Mouse (Mus musculus): ENCODE results near the gene Pigq. TPM values are rescaled to one million over a fixed set of nuclear protein-coding genes. Genes with fewer than 3 reads are reported as not detected.
A peak's percentile ranks its signal among the peaks of the same experiment; 100 is the strongest.

The Pigq gene
- polyA plus RNA-seq, 1 experiment from 2014 or later, result 139 TPM

GRCm38 (mm10) chr17:25880196-25880910 lies 64.4 kb downstream of the Pigq start, which contains the start of gene Wfikkn1:
TSS of gene Wfikkn1 (minus strand) at chr17:25880858.
- Histone ChIP-seq H3K4me1 (replicated peaks; ENCODE audit: control insufficient read depth, insufficient read depth, low read length) (peaks cover 44% of the 10 kb centered on the region), H3K9me3 (ENCODE audit: control insufficient read depth, low read length) (no peaks in the 10 kb centered on the region)
- no peak; the same call in 1 of the 2 replicates for ATAC-seq (replicated peaks; ENCODE audit: low FRiP score)

GRCm38 (mm10) chr17:25879750-25880149 lies 65.0 kb downstream of the Pigq start:
- Histone ChIP-seq H3K27me3 (replicated peaks; ENCODE audit: control insufficient read depth, insufficient read depth, low read length) (no peaks in the 10 kb centered on the region), H3K9ac (ENCODE audit: low read depth, low read length) (no peak overlapping the region), H3K4me3 (ENCODE audit: low read depth, low read length) (no peak overlapping the region), H3K4me2 (peak overlapping the region; percentile 19; the same call in 1 of the 2 replicates), H3K4me1 (replicated peaks; ENCODE audit: control insufficient read depth, insufficient read depth, low read length) (peaks cover 44% of the 10 kb centered on the region), H3K9me3 (ENCODE audit: control insufficient read depth, low read length) (no peaks in the 10 kb centered on the region), H3K36me3 (ENCODE audit: control insufficient read depth, insufficient read depth, low read length) (peaks cover 17% of the 10 kb centered on the region), H3K27ac (ENCODE audit: low read depth, low read length) (peak overlapping the region; percentile 54; the same call in 1 of the 2 replicates)
- WGBS, result 83% methylated on average over 8 of the region's 8 CpGs
- ATAC-seq (replicated peaks; ENCODE audit: low FRiP score) (no peak), DNase-seq (ENCODE audit: low spot score) (no peak)

More at GRCm38 (mm10) chr17:25880196-25880910, 64.4 kb downstream of the Pigq start, which contains the start of gene Wfikkn1:
- Histone ChIP-seq H3K4me3 (ENCODE audit: low read depth, low read length) (no peak within 1 kb of the TSS), H3K27me3 (replicated peaks; ENCODE audit: control insufficient read depth, insufficient read depth, low read length) (no peaks in the 10 kb centered on the region), H3K27ac (ENCODE audit: low read depth, low read length) (peak within 1 kb of the TSS; percentile 62), H3K4me2 (peak within 1 kb of the TSS; percentile 19; the same call in 1 of the 2 replicates), H3K9ac (ENCODE audit: low read depth, low read length) (no peak within 1 kb of the TSS), H3K36me3 (ENCODE audit: control insufficient read depth, insufficient read depth, low read length) (peaks cover 17% of the 10 kb centered on the region)
- 63% methylated on average over 5 of the region's 5 CpGs for WGBS
- DNase-seq (ENCODE audit: low spot score), result no peak

- 69% methylated on average over 4 of the region's 4 CpGs for WGBS
- ATAC-seq (replicated peaks; ENCODE audit: low FRiP score) (no peak), DNase-seq (ENCODE audit: low spot score) (no peak)
- no peaks in the 10 kb centered on the region for H3K27me3 ChIP-seq (replicated peaks; ENCODE audit: control insufficient read depth, insufficient read depth, low read length)
- no peak overlapping the region for H3K4me3 ChIP-seq (ENCODE audit: low read depth, low read length)
- H3K9me3 ChIP-seq (ENCODE audit: control insufficient read depth, low read length), result no peaks in the 10 kb centered on the region
- H3K9ac ChIP-seq (ENCODE audit: low read depth, low read length), result no peak overlapping the region
- peaks cover 45% of the 10 kb centered on the region for H3K4me1 ChIP-seq (replicated peaks; ENCODE audit: control insufficient read depth, insufficient read depth, low read length)
- H3K4me2 ChIP-seq, result no peak overlapping the region
- H3K27ac ChIP-seq (ENCODE audit: low read depth, low read length), result peak overlapping the region; percentile 54; the same call in 1 of the 2 replicates
- peaks cover 13% of the 10 kb centered on the region for H3K36me3 ChIP-seq (ENCODE audit: control insufficient read depth, insufficient read depth, low read length)
Measured at GRCm38 (mm10) chr17:25879261-25879660, 65.5 kb downstream of the Pigq start.

GRCm38 (mm10) chr17:25878611-25879180 lies 66.0 kb downstream of the Pigq start:
- Histone ChIP-seq H3K4me3 (ENCODE audit: low read depth, low read length) (no peak overlapping the region), H3K4me1 (replicated peaks; ENCODE audit: control insufficient read depth, insufficient read depth, low read length) (peaks cover 50% of the 10 kb centered on the region), H3K9ac (ENCODE audit: low read depth, low read length) (no peak overlapping the region), H3K9me3 (ENCODE audit: control insufficient read depth, low read length) (no peaks in the 10 kb centered on the region), H3K27me3 (replicated peaks; ENCODE audit: control insufficient read depth, insufficient read depth, low read length) (no peaks in the 10 kb centered on the region), H3K36me3 (ENCODE audit: control insufficient read depth, insufficient read depth, low read length) (peaks cover 9% of the 10 kb centered on the region), H3K27ac (ENCODE audit: low read depth, low read length) (no peak overlapping the region), H3K4me2 (no peak overlapping the region)
- 90% methylated on average over 19 of the region's 19 CpGs for WGBS
- DNase-seq (ENCODE audit: low spot score), result no peak
- no peak for ATAC-seq (replicated peaks; ENCODE audit: low FRiP score)

- Histone ChIP-seq H3K4me3 (ENCODE audit: low read depth, low read length) (no peak overlapping the region), H3K9me3 (ENCODE audit: control insufficient read depth, low read length) (no peaks in the 10 kb centered on the region), H3K36me3 (ENCODE audit: control insufficient read depth, insufficient read depth, low read length) (peaks cover 3% of the 10 kb centered on the region; the same call in 1 of the 2 replicates), H3K27me3 (replicated peaks; ENCODE audit: control insufficient read depth, insufficient read depth, low read length) (no peaks in the 10 kb centered on the region), H3K9ac (ENCODE audit: low read depth, low read length) (no peak overlapping the region), H3K27ac (ENCODE audit: low read depth, low read length) (no peak overlapping the region), H3K4me2 (no peak overlapping the region), H3K4me1 (replicated peaks; ENCODE audit: control insufficient read depth, insufficient read depth, low read length) (peaks cover 50% of the 10 kb centered on the region)
- 95% methylated on average over 32 of the region's 32 CpGs for WGBS
- no peak for DNase-seq (ENCODE audit: low spot score)
- no peak for ATAC-seq (replicated peaks; ENCODE audit: low FRiP score)
Measured at GRCm38 (mm10) chr17:25877741-25878610, 66.8 kb downstream of the Pigq start.

- no peak overlapping the region for H3K27ac ChIP-seq (ENCODE audit: low read depth, low read length)
- H3K36me3 ChIP-seq (ENCODE audit: control insufficient read depth, insufficient read depth, low read length), result peaks cover 3% of the 10 kb centered on the region; the same call in 1 of the 2 replicates
- no peaks in the 10 kb centered on the region for H3K9me3 ChIP-seq (ENCODE audit: control insufficient read depth, low read length)
- peaks cover 45% of the 10 kb centered on the region for H3K4me1 ChIP-seq (replicated peaks; ENCODE audit: control insufficient read depth, insufficient read depth, low read length)
- H3K4me3 ChIP-seq (ENCODE audit: low read depth, low read length), result no peak overlapping the region; the same call in 1 of the 2 replicates
- DNase-seq (ENCODE audit: low spot score) (no peak), ATAC-seq (replicated peaks; ENCODE audit: low FRiP score) (no peak)
- H3K9ac ChIP-seq (ENCODE audit: low read depth, low read length), result no peak overlapping the region
- WGBS, result 78% methylated on average over 3 of the region's 3 CpGs
- peak overlapping the region; percentile 88; the same call in 1 of the 2 replicates for H3K4me2 ChIP-seq
- no peaks in the 10 kb centered on the region for H3K27me3 ChIP-seq (replicated peaks; ENCODE audit: control insufficient read depth, insufficient read depth, low read length)
Measured at GRCm38 (mm10) chr17:25877025-25877424, 67.7 kb downstream of the Pigq start.

Other genes starting within 250 kb of the Pigq start
- gene Gng13, start 227.8 kb downstream of the Pigq start, polyA plus RNA-seq (2014; fragmentation: Nextera tagmentation; extraction: Ambion mirVana), result 0.42 and 1.3 TPM in 2 replicates
- 32.0 and 35.6 TPM in 2 replicates for gene Chtf18, start 217.5 kb downstream of the Pigq start, polyA plus RNA-seq (2014; fragmentation: Nextera tagmentation; extraction: Ambion mirVana)
- 16.6 and 17.5 TPM in 2 replicates for gene Rpusd1, start 217.3 kb downstream of the Pigq start, polyA plus RNA-seq (2014; fragmentation: Nextera tagmentation; extraction: Ambion mirVana)
- not detected in 2 replicates for gene Mslnl, start 208.9 kb downstream of the Pigq start, polyA plus RNA-seq (2014; fragmentation: Nextera tagmentation; extraction: Ambion mirVana)
- 0.29 and 0.55 TPM in 2 replicates for gene Msln, start 190.6 kb downstream of the Pigq start, polyA plus RNA-seq (2014; fragmentation: Nextera tagmentation; extraction: Ambion mirVana)
- gene Narfl, start 171.2 kb downstream of the Pigq start, polyA plus RNA-seq (2014; fragmentation: Nextera tagmentation; extraction: Ambion mirVana), result 28.4 and 29.9 TPM in 2 replicates
- gene Haghl, start 159.3 kb downstream of the Pigq start, polyA plus RNA-seq (2014; fragmentation: Nextera tagmentation; extraction: Ambion mirVana), result 22.7 and 25.0 TPM in 2 replicates
- gene Ccdc78, start 158.4 kb downstream of the Pigq start, polyA plus RNA-seq (2014; fragmentation: Nextera tagmentation; extraction: Ambion mirVana), result 0.25 and 0.33 TPM in 2 replicates
- 83.7 and 83.8 TPM in 2 replicates for gene Fam173a, start 152.0 kb downstream of the Pigq start, polyA plus RNA-seq (2014; fragmentation: Nextera tagmentation; extraction: Ambion mirVana)
- gene AC134908.4, start 149.3 kb downstream of the Pigq start, polyA plus RNA-seq (2014; fragmentation: Nextera tagmentation; extraction: Ambion mirVana), result not detected in 2 replicates
- 7.6 and 10.8 TPM in 2 replicates for gene Metrn, start 147.8 kb downstream of the Pigq start, polyA plus RNA-seq (2014; fragmentation: Nextera tagmentation; extraction: Ambion mirVana)
- gene Fbxl16, start 135.9 kb downstream of the Pigq start, polyA plus RNA-seq (2014; fragmentation: Nextera tagmentation; extraction: Ambion mirVana), result 0.99 and 1.2 TPM in 2 replicates
- 29.8 and 31.9 TPM in 2 replicates for gene Wdr24, start 121.3 kb downstream of the Pigq start, polyA plus RNA-seq (2014; fragmentation: Nextera tagmentation; extraction: Ambion mirVana)
- gene Jmjd8, start 116.1 kb downstream of the Pigq start, polyA plus RNA-seq (2014; fragmentation: Nextera tagmentation; extraction: Ambion mirVana), result 36.6 and 37.0 TPM in 2 replicates
- gene Stub1, start 111.5 kb downstream of the Pigq start, polyA plus RNA-seq (2014; fragmentation: Nextera tagmentation; extraction: Ambion mirVana), result 249 and 252 TPM in 2 replicates
- 0.60 and 1.6 TPM in 2 replicates for gene Rhbdl1, start 107.6 kb downstream of the Pigq start, polyA plus RNA-seq (2014; fragmentation: Nextera tagmentation; extraction: Ambion mirVana)
- gene Gm20683, start 103.2 kb downstream of the Pigq start, polyA plus RNA-seq (2014; fragmentation: Nextera tagmentation; extraction: Ambion mirVana), result 0.78 and 1.1 TPM in 2 replicates
- 9.6 and 12.8 TPM in 2 replicates for gene Rhot2, start 100.1 kb downstream of the Pigq start, polyA plus RNA-seq (2014; fragmentation: Nextera tagmentation; extraction: Ambion mirVana)
- 22.2 and 25.7 TPM in 2 replicates for gene Wdr90, start 83.4 kb downstream of the Pigq start, polyA plus RNA-seq (2014; fragmentation: Nextera tagmentation; extraction: Ambion mirVana)
- 96.5 and 110 TPM in 2 replicates for gene Mcrip2, start 76.2 kb downstream of the Pigq start, polyA plus RNA-seq (2014; fragmentation: Nextera tagmentation; extraction: Ambion mirVana)
- 70.7 and 74.5 TPM in 2 replicates for gene Mettl26, start 69.9 kb downstream of the Pigq start, polyA plus RNA-seq (2014; fragmentation: Nextera tagmentation; extraction: Ambion mirVana)
- gene Wfikkn1, start 64.1 kb downstream of the Pigq start, polyA plus RNA-seq (2014; fragmentation: Nextera tagmentation; extraction: Ambion mirVana), result 2.1 and 2.4 TPM in 2 replicates
- gene Rab40c, start 25.2 kb downstream of the Pigq start, polyA plus RNA-seq (2014; fragmentation: Nextera tagmentation; extraction: Ambion mirVana), result 9.9 and 10.7 TPM in 2 replicates
- 0.85 and 1.4 TPM in 2 replicates for gene Nhlrc4, start within 50 bp of the Pigq start, polyA plus RNA-seq (2014; fragmentation: Nextera tagmentation; extraction: Ambion mirVana)
- 0.68 and 0.85 TPM in 2 replicates for gene A930017K11Rik, start 7.6 kb upstream of the Pigq start, polyA plus RNA-seq (2014; fragmentation: Nextera tagmentation; extraction: Ambion mirVana)
- gene Capn15, start 40.9 kb upstream of the Pigq start, polyA plus RNA-seq (2014; fragmentation: Nextera tagmentation; extraction: Ambion mirVana), result 23.0 and 27.4 TPM in 2 replicates
- gene Rab11fip3, start 124.6 kb upstream of the Pigq start, polyA plus RNA-seq (2014; fragmentation: Nextera tagmentation; extraction: Ambion mirVana), result 7.0 and 7.6 TPM in 2 replicates
- gene Decr2, start 145.4 kb upstream of the Pigq start, polyA plus RNA-seq (2014; fragmentation: Nextera tagmentation; extraction: Ambion mirVana), result 18.2 and 20.1 TPM in 2 replicates
- gene Nme4, start 150.7 kb upstream of the Pigq start, polyA plus RNA-seq (2014; fragmentation: Nextera tagmentation; extraction: Ambion mirVana), result 111 and 120 TPM in 2 replicates
- gene Tmem8, start 168.4 kb upstream of the Pigq start, polyA plus RNA-seq (2014; fragmentation: Nextera tagmentation; extraction: Ambion mirVana), result 1.6 and 2.1 TPM in 2 replicates
- 253 TPM in 2 replicates for gene Mrpl28, start 178.6 kb upstream of the Pigq start, polyA plus RNA-seq (2014; fragmentation: Nextera tagmentation; extraction: Ambion mirVana)
- gene Axin1, start 193.8 kb upstream of the Pigq start, polyA plus RNA-seq (2014; fragmentation: Nextera tagmentation; extraction: Ambion mirVana), result 12.8 and 13.1 TPM in 2 replicates

Measured in liver, embryonic 11.5 days (tissue).